Mouse (Mus musculus) kidney, adult 2 months (tissue): Measurements from ENCODE around the gene Nfatc2. TPM values are rescaled to one million over a fixed set of nuclear protein-coding genes. Genes with fewer than 3 reads are reported as not detected.

Experiments used
- DNase-seq: peaks from one replicate; pipeline ENCODE4 v3.0.0; 2021
- H3K27ac ChIP-seq: fragments of 200-500 bp; 2 replicates; pipeline ENCODE4 v1.5.1; 2012; ENCODE audit warnings: low read depth, low read length, control low read depth, inconsistent platforms; ENCODE audit not compliant: insufficient read depth
- H3K27me3 ChIP-seq: fragments of 200-500 bp; replicated peaks from 2 replicates; pipeline ENCODE4 v1.6.1; 2012; ENCODE audit warnings: mild to moderate bottlenecking, moderate library complexity, low read length, inconsistent platforms; ENCODE audit not compliant: control insufficient read depth, insufficient read depth
- H3K36me3 ChIP-seq: fragments of 200-500 bp; 2 replicates; pipeline ENCODE4 v1.6.1; 2012; ENCODE audit warnings: mild to moderate bottlenecking, moderate library complexity, low read length, inconsistent platforms; ENCODE audit not compliant: control insufficient read depth, insufficient read depth
- H3K4me1 ChIP-seq: fragments of 200-500 bp; 2 replicates; pipeline ENCODE4 v1.6.1; 2011; ENCODE audit warnings: low read length; ENCODE audit not compliant: control insufficient read depth, insufficient read depth
- H3K4me3 ChIP-seq: fragments of 200-500 bp; 2 replicates; pipeline ENCODE4 v1.5.1; 2011; ENCODE audit warnings: mild to moderate bottlenecking, low read depth, low read length, control low read depth; ENCODE audit not compliant: insufficient read depth
- CTCF ChIP-seq: fragments of 200-500 bp; conservative IDR thresholded peaks from 2 replicates; pipeline ENCODE4 v1.5.1; 2011; ENCODE audit warnings: low read depth, mild to moderate bottlenecking, control low read depth, low read length, moderate library complexity, mixed read lengths; ENCODE audit not compliant: insufficient read depth, insufficient read length
- POLR2A ChIP-seq: fragments of 200-500 bp; IDR thresholded peaks from one replicate; pipeline ENCODE4 v1.6.1; 2011; ENCODE audit warnings: low read depth, low read length, control low read depth
- WGBS: fragments of 180-500 bp; shearing (Covaris S2); methylation state at CpG from one replicate; pipeline ENCODE4 v1.1.7; 2018; 5-methylcytosine and 5-hydroxymethylcytosine counted together
- polyA plus RNA-seq: library from polyadenylated mRNA; depleted of rRNA; stranded (reverse); fragments of >200 nt; gene quantifications from 2 replicates; pipeline ENCODE4 v1.2.3, GENCODE M21; 2012

Nfatc2 gene
- polyA plus RNA-seq, 1 experiment, result 3.4 TPM

DNA sequence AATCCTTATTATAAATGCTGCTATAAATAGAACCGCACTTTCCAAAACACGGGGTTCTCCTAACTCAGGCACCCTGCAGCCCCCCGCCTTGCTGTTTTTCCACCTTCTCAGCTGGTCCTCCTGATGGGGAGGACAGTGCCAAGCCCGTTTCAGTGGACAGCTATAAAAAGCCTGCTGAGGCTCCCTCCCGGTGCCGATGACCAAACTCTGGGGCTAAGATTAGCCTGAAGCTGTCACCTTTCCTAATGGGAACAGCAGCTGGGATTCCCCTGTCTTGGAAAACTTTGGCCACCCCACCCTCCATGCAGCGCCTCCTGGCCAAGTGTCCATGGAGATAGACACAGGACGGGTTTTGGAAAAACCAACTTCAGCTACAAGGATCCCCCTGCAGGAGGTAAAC lies 81.9 kb downstream of the Nfatc2 start:
- TF ChIP-seq CTCF (no peak), POLR2A (no peak)
- H3K4me1 ChIP-seq, result no peaks in the 10 kb centered on the region
- no peak for DNase-seq
- no peak overlapping the region for H3K27ac ChIP-seq
- H3K36me3 ChIP-seq, result no peaks in the 10 kb centered on the region
- H3K4me3 ChIP-seq, result no peak overlapping the region
- 78% methylated on average over 8 of the region's 8 CpGs for WGBS
- H3K27me3 ChIP-seq, result no peaks in the 10 kb centered on the region

- peak; percentile 14 for DNase-seq
- H3K27ac ChIP-seq, result no peak overlapping the region
- no peaks in the 10 kb centered on the region for H3K27me3 ChIP-seq
- WGBS, result 66% methylated on average over 15 of the region's 15 CpGs
- H3K36me3 ChIP-seq, result no peaks in the 10 kb centered on the region
- H3K4me1 ChIP-seq, result no peaks in the 10 kb centered on the region
- H3K4me3 ChIP-seq, result no peak overlapping the region
- no peak for TF ChIP-seq POLR2A
- TF ChIP-seq CTCF, result no peak
These were observed 83.2 kb downstream of the Nfatc2 start for GRCm38 (mm10) chr2:168518256-168518659.

DNA sequence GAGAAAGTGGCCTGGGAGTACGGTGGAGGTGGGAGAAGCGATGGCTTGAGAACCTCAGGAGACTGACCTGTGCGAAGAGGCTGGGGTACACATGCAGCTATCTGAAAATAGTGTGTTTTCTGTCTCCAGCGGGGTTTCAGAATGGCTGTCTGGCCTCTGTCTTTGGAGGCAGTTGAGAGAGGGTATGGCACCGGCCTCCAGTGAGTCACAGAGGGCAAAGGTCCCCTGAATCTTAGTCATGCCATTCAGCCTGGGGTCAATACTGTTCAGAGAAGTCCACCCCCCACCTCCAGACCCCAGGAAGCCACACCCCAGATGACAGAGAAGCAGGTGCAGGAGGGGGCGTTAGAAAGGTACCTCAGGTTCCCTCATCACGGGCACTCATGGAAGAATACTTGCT lies 83.7 kb downstream of the Nfatc2 start:
- H3K36me3 ChIP-seq, result no peaks in the 10 kb centered on the region
- 92% methylated on average over 7 of the region's 7 CpGs for WGBS
- TF ChIP-seq CTCF, result no peak

GRCm38 (mm10) chr2:168516717-168517116 lies 84.7 kb downstream of the Nfatc2 start:
- Histone ChIP-seq H3K4me3 (no peak overlapping the region), H3K27ac (no peak overlapping the region), H3K4me1 (no peaks in the 10 kb centered on the region), H3K36me3 (no peaks in the 10 kb centered on the region), H3K27me3 (no peaks in the 10 kb centered on the region)
- DNase-seq, result no peak
- TF ChIP-seq CTCF (no peak), POLR2A (no peak)
- 90% methylated on average over 7 of the region's 7 CpGs for WGBS

More for the DNA sequence above, 83.7 kb downstream of the Nfatc2 start:
- H3K27me3 ChIP-seq, result no peaks in the 10 kb centered on the region
- H3K27ac ChIP-seq, result no peak overlapping the region
- DNase-seq, result no peak
- H3K4me3 ChIP-seq, result no peak overlapping the region
- no peaks in the 10 kb centered on the region for H3K4me1 ChIP-seq

DNA sequence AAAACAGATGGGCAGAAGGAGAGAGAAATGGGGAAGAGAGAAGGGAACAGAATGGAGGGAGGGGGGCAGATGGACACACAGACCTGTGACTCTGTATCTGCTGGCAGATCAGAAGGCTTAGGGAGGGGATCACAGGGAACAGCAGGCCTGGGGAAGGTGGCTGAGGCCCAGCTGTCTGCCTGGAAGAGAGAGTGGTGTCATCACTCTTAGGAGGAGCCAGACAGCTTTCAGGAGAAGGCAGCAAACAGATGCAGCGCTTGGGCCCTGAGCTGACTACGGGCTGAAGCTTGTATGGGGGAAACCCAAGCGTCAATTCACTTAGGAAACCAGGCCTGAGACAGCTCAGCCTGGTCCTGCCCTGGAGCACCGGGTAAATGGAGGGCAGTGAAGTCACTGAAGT lies 86.0 kb downstream of the Nfatc2 start:
- H3K27ac ChIP-seq, result no peak overlapping the region
- no peaks in the 10 kb centered on the region for H3K4me1 ChIP-seq
- DNase-seq, result no peak
- H3K36me3 ChIP-seq, result no peaks in the 10 kb centered on the region
- no peaks in the 10 kb centered on the region for H3K27me3 ChIP-seq
- H3K4me3 ChIP-seq, result no peak overlapping the region
- TF ChIP-seq POLR2A, result no peak
- no peak for TF ChIP-seq CTCF
- 83% methylated on average over 4 of the region's 4 CpGs for WGBS

- TF ChIP-seq POLR2A, result no peak
- no peak for TF ChIP-seq CTCF
- 75% methylated on average over 5 of the region's 5 CpGs for WGBS
- H3K4me1 ChIP-seq, result no peaks in the 10 kb centered on the region
These were observed 87.3 kb downstream of the Nfatc2 start for GRCm38 (mm10) chr2:168514131-168514530.

DNA sequence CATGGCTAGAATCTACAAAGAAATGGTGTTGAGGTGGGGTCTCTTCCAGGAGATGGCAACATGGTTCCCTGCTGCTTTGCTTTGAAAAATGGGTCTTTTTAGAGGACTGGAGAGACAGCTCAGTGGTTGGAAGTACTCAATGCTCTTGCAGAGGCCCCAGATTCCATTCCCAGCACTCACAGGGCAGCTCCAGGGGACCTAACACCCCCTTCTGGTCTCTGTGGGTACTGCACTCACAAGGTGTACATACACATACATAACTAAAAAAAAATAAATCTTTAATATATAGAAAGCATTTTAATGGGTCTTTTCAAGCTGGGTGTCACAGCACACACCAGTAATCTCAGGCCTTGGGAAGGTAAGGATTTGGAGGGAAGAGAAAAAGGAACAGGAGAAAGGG lies 89.9 kb downstream of the Nfatc2 start:
- no peaks in the 10 kb centered on the region for H3K36me3 ChIP-seq
- no peak for DNase-seq
- H3K27ac ChIP-seq, result no peak overlapping the region
- no peak overlapping the region for H3K4me3 ChIP-seq
- TF ChIP-seq CTCF, result no peak
- TF ChIP-seq POLR2A, result no peak
- H3K27me3 ChIP-seq, result no peaks in the 10 kb centered on the region
- no peaks in the 10 kb centered on the region for H3K4me1 ChIP-seq

More at GRCm38 (mm10) chr2:168514131-168514530, 87.3 kb downstream of the Nfatc2 start:
- Histone ChIP-seq H3K4me3 (no peak overlapping the region), H3K27ac (no peak overlapping the region), H3K27me3 (no peaks in the 10 kb centered on the region), H3K36me3 (no peaks in the 10 kb centered on the region)
- no peak for DNase-seq
